Mouse (Mus musculus) kidney, postnatal 10 days (tissue): ENCODE data around the gene Pcyt1b.

Source experiments
- DNase-seq: peaks from one replicate; pipeline ENCODE4 v3.0.0; 2021; ENCODE audit warnings: mixed read lengths

The Pcyt1b gene

GRCm38 (mm10) chrX:93732975-93733748 lies 78.5 kb downstream of the Pcyt1b start:
- no peak for DNase-seq

- no peak for DNase-seq
Measured at GRCm38 (mm10) chrX:93749165-93749564, 94.5 kb downstream of the Pcyt1b start.

GRCm38 (mm10) chrX:93750566-93750965 lies 95.9 kb downstream of the Pcyt1b start:
- no peak for DNase-seq

GRCm38 (mm10) chrX:93755210-93755842 lies 100.7 kb downstream of the Pcyt1b start:
- DNase-seq, result no peak

GRCm38 (mm10) chrX:93756867-93757455 lies 102.3 kb downstream of the Pcyt1b start:
- DNase-seq, result no peak

- no peak for DNase-seq
Measured at GRCm38 (mm10) chrX:93760770-93761169, 106.1 kb downstream of the Pcyt1b start.

GRCm38 (mm10) chrX:93789562-93789961 lies 134.9 kb downstream of the Pcyt1b start:
- DNase-seq, result no peak

GRCm38 (mm10) chrX:93793168-93793567 lies 138.5 kb downstream of the Pcyt1b start:
- DNase-seq, result peak; percentile 47
